Mouse (Mus musculus): ENCODE results near the gene Ndufb4. TPM values are rescaled to one million over a fixed set of nuclear protein-coding genes. Genes with fewer than 3 reads are reported as not detected.
A peak's percentile ranks its signal among the peaks of the same experiment; 100 is the strongest.
"Not testable (repeated sequence)": the region's sequence is repeated elsewhere in the genome, so short reads cannot be mapped to it uniquely, and the experiment has no call there.

Gene Ndufb4
- polyA plus RNA-seq (2016; fragmentation: Nextera tagmentation; extraction: Ambion mirVana), result 72.5 and 78.5 TPM in 2 replicates

- Histone ChIP-seq H3K4me3 (peak within 1 kb of the TSS; percentile 75), H3K9ac (peak within 1 kb of the TSS; percentile 89), H3K36me3 (no peaks in the 10 kb centered on the region), H3K27ac (no peak within 1 kb of the TSS; the same call in 1 of the 2 replicates), H3K4me1 (peaks cover 18% of the 10 kb centered on the region), H3K27me3 (replicated peaks) (no peaks in the 10 kb centered on the region), H3K4me2 (replicated peaks) (peak within 1 kb of the TSS; percentile 64), H3K9me3 (no peaks in the 10 kb centered on the region)
- WGBS, result under 1% methylated on average over 56 of the region's 58 CpGs
- peak; percentile 93 for ATAC-seq (ENCODE audit: low FRiP score, low read depth)
These were observed at the start of gene Ndufb4 for GRCm38 (mm10) chr16:37653731-37654657. TSS of gene Ndufb4 (minus strand) at chr16:37654453.

- Histone ChIP-seq H3K9ac (no peak overlapping the region), H3K4me1 (no peaks in the 10 kb centered on the region; the same call in 1 of the 2 replicates), H3K27ac (no peak overlapping the region), H3K9me3 (0 out of 2 replicates have a peak, but pooled peaks cover under 1% of the 10 kb centered on the region), H3K4me2 (replicated peaks) (no peak overlapping the region), H3K4me3 (no peak overlapping the region), H3K36me3 (no peaks in the 10 kb centered on the region), H3K27me3 (replicated peaks) (no peaks in the 10 kb centered on the region)
- no peak for ATAC-seq (ENCODE audit: low FRiP score, low read depth)
- 93% methylated on average over 5 of the region's 5 CpGs for WGBS
These were observed 49.6 kb upstream of the Ndufb4 start for GRCm38 (mm10) chr16:37703884-37704283.

GRCm38 (mm10) chr16:37700071-37700470 lies 45.8 kb upstream of the Ndufb4 start:
- not testable (repeated sequence) for H3K36me3 ChIP-seq, H3K4me3 ChIP-seq

GRCm38 (mm10) chr16:37698767-37699166 lies 44.5 kb upstream of the Ndufb4 start:
- H3K27me3 ChIP-seq (replicated peaks), result no peaks in the 10 kb centered on the region
- no peak for ATAC-seq (ENCODE audit: low FRiP score, low read depth)
- 0 out of 2 replicates have a peak, but pooled peaks cover 3% of the 10 kb centered on the region for H3K9me3 ChIP-seq
- H3K4me2 ChIP-seq (replicated peaks), result no peak overlapping the region
- H3K36me3 ChIP-seq, result no peaks in the 10 kb centered on the region
- H3K4me3 ChIP-seq, result no peak overlapping the region
- H3K4me1 ChIP-seq, result no peaks in the 10 kb centered on the region
- WGBS, result 97% methylated on average over 6 of the region's 6 CpGs
- no peak overlapping the region for H3K9ac ChIP-seq
- no peak overlapping the region for H3K27ac ChIP-seq

More at GRCm38 (mm10) chr16:37700071-37700470, 45.8 kb upstream of the Ndufb4 start:
- H3K9ac ChIP-seq; H3K9me3 ChIP-seq; H3K4me2 ChIP-seq (replicated peaks); H3K27ac ChIP-seq; ATAC-seq (ENCODE audit: low FRiP score, low read depth); H3K4me1 ChIP-seq; H3K27me3 ChIP-seq (replicated peaks): not testable (repeated sequence)

GRCm38 (mm10) chr16:37697271-37697670 lies 43.0 kb upstream of the Ndufb4 start:
- H3K36me3 ChIP-seq, result no peaks in the 10 kb centered on the region
- no peak for ATAC-seq (ENCODE audit: low FRiP score, low read depth)
- H3K4me1 ChIP-seq, result no peaks in the 10 kb centered on the region
- H3K27me3 ChIP-seq (replicated peaks), result no peaks in the 10 kb centered on the region
- 0 out of 2 replicates have a peak, but pooled peaks cover 3% of the 10 kb centered on the region for H3K9me3 ChIP-seq
- no peak overlapping the region for H3K27ac ChIP-seq
- no peak overlapping the region for H3K4me2 ChIP-seq (replicated peaks)
- no peak overlapping the region for H3K9ac ChIP-seq
- no peak overlapping the region for H3K4me3 ChIP-seq
- 89% methylated on average over 5 of the region's 5 CpGs for WGBS

GRCm38 (mm10) chr16:37690932-37691730 lies 36.9 kb upstream of the Ndufb4 start:
- WGBS, result 86% methylated on average over 12 of the region's 12 CpGs
- no peaks in the 10 kb centered on the region for H3K9me3 ChIP-seq

GRCm38 (mm10) chr16:37690465-37690864 lies 36.2 kb upstream of the Ndufb4 start:
- Histone ChIP-seq H3K4me3 (no peak overlapping the region), H3K36me3 (no peaks in the 10 kb centered on the region), H3K9ac (no peak overlapping the region), H3K27ac (no peak overlapping the region), H3K9me3 (no peaks in the 10 kb centered on the region), H3K27me3 (replicated peaks) (no peaks in the 10 kb centered on the region), H3K4me1 (peaks cover 15% of the 10 kb centered on the region; the same call in 1 of the 2 replicates), H3K4me2 (replicated peaks) (no peak overlapping the region)
- ATAC-seq (ENCODE audit: low FRiP score, low read depth), result no peak
- WGBS, result 85% methylated on average over 6 of the region's 6 CpGs

More at GRCm38 (mm10) chr16:37690932-37691730, 36.9 kb upstream of the Ndufb4 start:
- Histone ChIP-seq H3K9ac (no peak overlapping the region), H3K27ac (no peak overlapping the region), H3K4me3 (no peak overlapping the region), H3K27me3 (replicated peaks) (no peaks in the 10 kb centered on the region), H3K36me3 (no peaks in the 10 kb centered on the region), H3K4me1 (peaks cover 9% of the 10 kb centered on the region; the same call in 1 of the 2 replicates), H3K4me2 (replicated peaks) (no peak overlapping the region)
- ATAC-seq (ENCODE audit: low FRiP score, low read depth), result no peak

- WGBS, result 80% methylated on average over 10 of the region's 10 CpGs
These were observed 35.7 kb upstream of the Ndufb4 start for GRCm38 (mm10) chr16:37689934-37690333.

GRCm38 (mm10) chr16:37689251-37689926 lies 35.1 kb upstream of the Ndufb4 start:
- ATAC-seq (ENCODE audit: low FRiP score, low read depth), result no peak
- Histone ChIP-seq H3K4me1 (peaks cover 19% of the 10 kb centered on the region; the same call in 1 of the 2 replicates), H3K4me3 (no peak overlapping the region), H3K36me3 (no peaks in the 10 kb centered on the region), H3K27ac (no peak overlapping the region), H3K4me2 (replicated peaks) (no peak overlapping the region), H3K27me3 (replicated peaks) (no peaks in the 10 kb centered on the region), H3K9me3 (no peaks in the 10 kb centered on the region), H3K9ac (no peak overlapping the region)
- WGBS, result 83% methylated on average over 8 of the region's 8 CpGs

More at GRCm38 (mm10) chr16:37689934-37690333, 35.7 kb upstream of the Ndufb4 start:
- H3K4me3 ChIP-seq, result no peak overlapping the region
- H3K4me2 ChIP-seq (replicated peaks), result no peak overlapping the region
- no peaks in the 10 kb centered on the region for H3K9me3 ChIP-seq
- H3K36me3 ChIP-seq, result no peaks in the 10 kb centered on the region
- H3K4me1 ChIP-seq, result peaks cover 19% of the 10 kb centered on the region; the same call in 1 of the 2 replicates
- H3K27me3 ChIP-seq (replicated peaks), result no peaks in the 10 kb centered on the region
- no peak for ATAC-seq (ENCODE audit: low FRiP score, low read depth)
- H3K9ac ChIP-seq, result no peak overlapping the region
- H3K27ac ChIP-seq, result no peak overlapping the region

- Histone ChIP-seq H3K36me3 (no peaks in the 10 kb centered on the region), H3K9ac (no peak overlapping the region), H3K4me3 (no peak overlapping the region), H3K9me3 (no peaks in the 10 kb centered on the region), H3K4me2 (replicated peaks) (no peak overlapping the region), H3K27me3 (replicated peaks) (no peaks in the 10 kb centered on the region), H3K4me1 (peaks cover 31% of the 10 kb centered on the region), H3K27ac (no peak overlapping the region)
- WGBS, result 78% methylated on average over 2 of the region's 2 CpGs
- no peak for ATAC-seq (ENCODE audit: low FRiP score, low read depth)
These were observed 33.9 kb upstream of the Ndufb4 start for GRCm38 (mm10) chr16:37688181-37688580.

GRCm38 (mm10) chr16:37687301-37687980 lies 33.2 kb upstream of the Ndufb4 start:
- Histone ChIP-seq H3K9ac (no peak overlapping the region), H3K4me2 (replicated peaks) (no peak overlapping the region), H3K4me3 (no peak overlapping the region), H3K27ac (no peak overlapping the region), H3K36me3 (no peaks in the 10 kb centered on the region), H3K9me3 (no peaks in the 10 kb centered on the region), H3K4me1 (peaks cover 32% of the 10 kb centered on the region), H3K27me3 (replicated peaks) (no peaks in the 10 kb centered on the region)
- ATAC-seq (ENCODE audit: low FRiP score, low read depth), result no peak
- 80% methylated on average over 14 of the region's 14 CpGs for WGBS

Measured in neural tube, embryonic 12.5 days (tissue).